Mouse (Mus musculus): ENCODE data around the gene Mboat2.

DNA sequence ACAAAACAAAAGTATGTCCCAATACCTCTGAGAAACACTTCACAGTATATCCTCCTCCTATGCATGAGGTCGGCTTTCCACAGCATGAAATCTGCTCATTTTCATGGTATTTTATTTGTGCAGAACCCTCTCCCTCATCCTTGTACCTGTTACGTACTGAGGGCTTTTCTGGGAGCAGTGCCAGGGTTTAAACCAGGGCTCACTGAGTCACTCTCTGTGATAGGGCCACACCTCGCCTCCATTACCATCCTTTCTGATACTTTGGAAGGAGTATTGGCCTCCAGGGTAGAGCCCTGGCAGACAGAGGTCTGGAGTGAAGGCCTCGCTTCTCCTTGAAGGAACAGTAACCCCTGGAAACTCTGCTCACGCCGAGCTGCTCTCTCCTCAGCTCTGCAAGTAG is 174.7 kb downstream of the Mboat2 start:
- TF ChIP-seq POLR2A (IDR thresholded peaks at IDR 0.05; ENCODE audit: insufficient read depth, low read depth, low read length) (no peak), CTCF (IDR thresholded peaks at IDR 0.05) (no peak)
